Mouse (Mus musculus) erythroblast, embryonic 14.5 days (primary cell): ENCODE data around the gene Crk.

Experiments
- GATA1 ChIP-seq: IDR thresholded peaks from 2 replicates; pipeline ENCODE4 v1.6.1; 2012; ENCODE audit warnings: low read length, inconsistent platforms, mixed read lengths
- TAL1 ChIP-seq: IDR thresholded peaks from 3 replicates; pipeline ENCODE4 v1.6.1; 2012; ENCODE audit warnings: low read length, inconsistent platforms, mixed read lengths

- TF ChIP-seq GATA1 (no peak), TAL1 (no peak)
Measured at GRCm38 (mm10) chr11:75635315-75635714, 43.7 kb upstream of the Crk start.
